ENCODE assay signal across 9 mouse cellular contexts in genomic region chr2:35692272-35692900, GRCm38 (mm10).
DNase-seq lines count a peak whose midpoint lies in the region; ATAC-seq lines count a peak whose summit lies in the region.
"Had no signal": no experiment of that assay in that cellular context is flagged by ENCODE, and none has a peak within 500 bp of the region (broad histone marks: within the 10 kb centered on the region; RNA-seq: fewer than 3 reads in every experiment).

No protein-coding gene starts in this region.

- H3K4me3 ChIP-seq in forebrain, embryonic 12.5 days (replicated peaks), result no peak overlapping the region
- no peak overlapping the region for H3K4me3 ChIP-seq in forebrain, embryonic 14.5 days (ENCODE audit: low read depth, low read length)
- peak overlapping the region; percentile 2; the same call in 1 of the 2 replicates for H3K4me3 ChIP-seq in liver, embryonic 12.5 days

- H3K27ac ChIP-seq in forebrain, embryonic 12.5 days, result peak overlapping the region; percentile 59
- H3K27ac ChIP-seq in forebrain, embryonic 14.5 days (ENCODE audit: low read depth, low read length), result no peak overlapping the region
- H3K27ac ChIP-seq in liver, embryonic 12.5 days, result no peak overlapping the region

- H3K36me3 ChIP-seq in forebrain, embryonic 12.5 days (replicated peaks), result 0 out of 2 replicates have a peak, but pooled peaks cover 3% of the 10 kb centered on the region
- H3K36me3 ChIP-seq in forebrain, embryonic 14.5 days (ENCODE audit: control insufficient read depth, insufficient read depth, low read length), result no peaks in the 10 kb centered on the region
- no peaks in the 10 kb centered on the region for H3K36me3 ChIP-seq in liver, embryonic 12.5 days

- no peak for DNase-seq in forebrain, embryonic 14.5 days (ENCODE audit: low spot score)
- DNase-seq in urinary bladder, postnatal 14 days (ENCODE audit: low spot score), result peak; percentile 55
- DNase-seq in urinary bladder, adult 2 months (ENCODE audit: low spot score), result no peak
- peak; percentile 55 for DNase-seq in yolk sac, embryonic 10.5 days (ENCODE audit: low spot score)
- DNase-seq in adrenal gland, adult 18-20 months (ENCODE audit: low spot score in 2 of 2), result no peak
- no peak for DNase-seq in adrenal gland, adult 8-10 months
- DNase-seq: B cell, adult 2 months had no signal

- no peak overlapping the region for H3K9ac ChIP-seq in forebrain, embryonic 12.5 days
- no peak overlapping the region for H3K9ac ChIP-seq in forebrain, embryonic 14.5 days (ENCODE audit: low read length)
- H3K9ac ChIP-seq in liver, embryonic 12.5 days, result no peak overlapping the region

- 89% methylated on average over 11 of the region's 11 CpGs for WGBS in forebrain, embryonic 12.5 days
- 84% methylated on average over 11 of the region's 11 CpGs for WGBS in forebrain, embryonic 14.5 days
- 74% methylated on average over 11 of the region's 11 CpGs for WGBS in liver, embryonic 12.5 days (ENCODE audit: insufficient replicate concordance)

- ATAC-seq in forebrain, embryonic 12.5 days (ENCODE audit: low FRiP score), result no peak
- no peak for ATAC-seq in forebrain, embryonic 14.5 days
- no peak for ATAC-seq in liver, embryonic 12.5 days

- H3K9me3 ChIP-seq in forebrain, embryonic 12.5 days, result no peaks in the 10 kb centered on the region
- no peaks in the 10 kb centered on the region for H3K9me3 ChIP-seq in forebrain, embryonic 14.5 days (replicated peaks; ENCODE audit: control insufficient read depth, low read length)
- H3K9me3 ChIP-seq in liver, embryonic 12.5 days (replicated peaks), result no peaks in the 10 kb centered on the region

- H3K4me2 ChIP-seq in forebrain, embryonic 12.5 days, result no peak overlapping the region
- no peak overlapping the region for H3K4me2 ChIP-seq in forebrain, embryonic 14.5 days (ENCODE audit: low read length)
- peak overlapping the region; percentile 31 for H3K4me2 ChIP-seq in liver, embryonic 12.5 days

- H3K4me1 ChIP-seq in forebrain, embryonic 12.5 days, result peaks cover 88% of the 10 kb centered on the region
- H3K4me1 ChIP-seq in forebrain, embryonic 14.5 days (ENCODE audit: control insufficient read depth, insufficient read depth, low read length), result peaks cover 53% of the 10 kb centered on the region
- H3K4me1 ChIP-seq in liver, embryonic 12.5 days, result peaks cover 84% of the 10 kb centered on the region

- H3K27me3 ChIP-seq in forebrain, embryonic 12.5 days, result no peaks in the 10 kb centered on the region
- H3K27me3 ChIP-seq in forebrain, embryonic 14.5 days (replicated peaks; ENCODE audit: control insufficient read depth, insufficient read depth, low read length), result no peaks in the 10 kb centered on the region
- H3K27me3 ChIP-seq in liver, embryonic 12.5 days (replicated peaks), result no peaks in the 10 kb centered on the region

Comparison
In these comparisons a context has a peak if more than half of its experiments do, and no peak if none do; other contexts are left out.
1. DNase-seq: peak in urinary bladder, postnatal 14 days (single experiment) and yolk sac, embryonic 10.5 days (single experiment); none in forebrain, embryonic 14.5 days (single experiment), urinary bladder, adult 2 months (single experiment), adrenal gland, adult 18-20 months (0 of 2) and adrenal gland, adult 8-10 months (single experiment).